Mouse (Mus musculus): Measurements from ENCODE around the gene Gtf2e1. TPM values are rescaled to one million over a fixed set of nuclear protein-coding genes. Genes with fewer than 3 reads are reported as not detected.

Gene Gtf2e1
- total and polyA plus RNA-seq, 2 experiments from 2014 or later = 20.3 to 24.1 TPM

DNA sequence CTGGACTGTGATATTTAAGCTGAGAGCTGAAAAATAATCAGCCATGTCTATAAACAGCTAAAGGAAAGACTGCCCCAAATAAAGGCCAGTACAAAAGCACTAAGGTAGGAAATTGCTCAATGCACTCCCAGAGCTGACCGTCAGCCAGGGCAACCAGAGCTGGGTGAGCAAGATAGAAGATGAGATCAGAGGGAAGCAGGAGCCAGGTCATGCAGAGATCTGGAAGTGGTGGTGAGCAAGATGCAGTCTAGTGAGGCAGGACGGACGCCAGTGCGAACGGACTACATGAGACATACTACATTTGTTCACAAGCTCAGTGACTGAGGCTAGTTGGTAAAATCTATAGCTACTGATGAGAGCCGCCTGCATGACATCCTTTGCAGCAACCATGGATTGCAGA, 75.6 kb downstream of the Gtf2e1 start:
- WGBS = 91% methylated on average over 6 of the region's 6 CpGs
- Histone ChIP-seq H3K4me1 (ENCODE audit: insufficient read depth, low read length) (no peaks in the 10 kb centered on the region), H3K9me3 (ENCODE audit: low read length) (no peaks in the 10 kb centered on the region), H3K4me2 (ENCODE audit: low read depth, low read length, poor library complexity, severe bottlenecking) (no peak overlapping the region), H3K4me3 (ENCODE audit: low read depth, low read length) (no peak overlapping the region), H3K27me3 (ENCODE audit: insufficient read depth, low read length) (no peaks in the 10 kb centered on the region), H3K27ac (ENCODE audit: low read depth, low read length) (no peak overlapping the region), H3K36me3 (ENCODE audit: insufficient read depth, low read length) (no peaks in the 10 kb centered on the region), H3K9ac (replicated peaks; ENCODE audit: low read length, poor library complexity, severe bottlenecking) (no peak overlapping the region)
- DNase-seq (ENCODE audit: low spot score) (no peak), ATAC-seq (ENCODE audit: low FRiP score) (no peak)
- TF ChIP-seq CTCF (IDR thresholded peaks at IDR 0.05) = no peak

DNA sequence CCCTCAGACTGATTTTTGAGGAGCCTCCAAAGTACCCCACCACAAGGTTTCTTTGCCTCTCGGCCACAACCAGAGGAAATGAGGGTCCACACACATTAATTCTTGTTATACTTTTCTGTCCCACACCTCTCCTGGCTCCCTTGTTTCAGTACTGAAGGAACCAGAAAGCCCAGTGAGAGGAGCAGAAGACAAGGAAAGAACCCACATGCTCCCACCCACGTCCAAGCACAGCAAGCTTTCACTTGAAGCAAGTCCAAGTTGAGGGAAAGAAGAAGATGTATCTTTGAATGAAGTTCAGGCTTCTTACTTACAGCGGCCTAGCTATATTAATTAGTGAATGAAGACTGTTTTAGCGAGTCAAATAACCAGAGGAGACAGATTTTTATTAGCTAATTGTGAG, 76.7 kb downstream of the Gtf2e1 start:
- no peak overlapping the region for H3K27ac ChIP-seq (ENCODE audit: low read depth, low read length)
- H3K36me3 ChIP-seq (ENCODE audit: insufficient read depth, low read length) = no peaks in the 10 kb centered on the region
- H3K27me3 ChIP-seq (ENCODE audit: insufficient read depth, low read length) = no peaks in the 10 kb centered on the region
- H3K4me3 ChIP-seq (ENCODE audit: low read depth, low read length) = no peak overlapping the region
- H3K4me1 ChIP-seq (ENCODE audit: insufficient read depth, low read length) = no peaks in the 10 kb centered on the region
- no peak overlapping the region for H3K4me2 ChIP-seq (ENCODE audit: low read depth, low read length, poor library complexity, severe bottlenecking)
- 85% methylated on average over 4 of the region's 4 CpGs for WGBS
- H3K9ac ChIP-seq (replicated peaks; ENCODE audit: low read length, poor library complexity, severe bottlenecking) = no peak overlapping the region
- TF ChIP-seq CTCF (IDR thresholded peaks at IDR 0.05) = no peak
- ATAC-seq (ENCODE audit: low FRiP score) (no peak), DNase-seq (ENCODE audit: low spot score) (no peak)
- H3K9me3 ChIP-seq (ENCODE audit: low read length) = no peaks in the 10 kb centered on the region

DNA sequence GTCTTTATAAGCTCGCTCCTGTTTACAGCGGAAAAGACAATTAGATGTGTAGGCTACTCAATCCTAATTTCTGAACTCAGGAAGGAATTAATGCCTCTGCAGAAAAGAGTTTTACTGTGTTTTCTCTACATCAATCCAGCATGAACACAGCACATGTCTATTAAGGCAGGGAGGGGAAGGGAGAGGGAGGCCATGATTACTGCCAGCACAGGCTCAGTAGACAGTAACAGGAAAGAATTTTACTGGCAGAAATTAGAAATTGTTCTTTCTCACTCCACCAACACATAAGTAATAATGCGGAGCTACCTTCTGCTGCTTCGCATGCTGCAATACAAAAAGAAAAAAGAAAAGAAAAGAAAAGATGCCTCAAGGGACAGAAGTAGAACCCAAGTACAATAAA, 78.0 kb downstream of the Gtf2e1 start:
- no peak for TF ChIP-seq CTCF (IDR thresholded peaks at IDR 0.05)

More for the DNA sequence above, 78.0 kb downstream of the Gtf2e1 start:
- Histone ChIP-seq H3K27ac (ENCODE audit: low read depth, low read length) (no peak overlapping the region), H3K9ac (replicated peaks; ENCODE audit: low read length, poor library complexity, severe bottlenecking) (no peak overlapping the region), H3K27me3 (ENCODE audit: insufficient read depth, low read length) (no peaks in the 10 kb centered on the region), H3K4me3 (ENCODE audit: low read depth, low read length) (no peak overlapping the region), H3K36me3 (ENCODE audit: insufficient read depth, low read length) (no peaks in the 10 kb centered on the region), H3K4me2 (ENCODE audit: low read depth, low read length, poor library complexity, severe bottlenecking) (no peak overlapping the region), H3K4me1 (ENCODE audit: insufficient read depth, low read length) (no peaks in the 10 kb centered on the region), H3K9me3 (ENCODE audit: low read length) (no peaks in the 10 kb centered on the region)
- DNase-seq (ENCODE audit: low spot score) (no peak), ATAC-seq (ENCODE audit: low FRiP score) (no peak)
- 90% methylated on average over 4 of the region's 4 CpGs for WGBS

Other genes with a start within 250 kb of the Gtf2e1 start
- 18.7 and 23.9 TPM in 2 replicates for gene Stxbp5l, start 154.8 kb downstream of the Gtf2e1 start, total RNA-seq (2014; rRNA removed)
- 10.8 and 13.5 TPM in 2 replicates for gene Stxbp5l, start 154.8 kb downstream of the Gtf2e1 start, polyA plus RNA-seq (2015; fragmentation: Nextera tagmentation; extraction: Ambion mirVana)
- 5.9 and 9.0 TPM in 2 replicates for gene Rabl3, start 96 bp upstream of the Gtf2e1 start, total RNA-seq (2014; rRNA removed)
- gene Rabl3, start 96 bp upstream of the Gtf2e1 start, polyA plus RNA-seq (2015; fragmentation: Nextera tagmentation; extraction: Ambion mirVana) = 11.6 and 13.8 TPM in 2 replicates
- gene Hgd, start 40.4 kb upstream of the Gtf2e1 start, total RNA-seq (2014; rRNA removed) = 0.27 TPM in 1 of 2 replicates, not detected in the other
- gene Hgd, start 40.4 kb upstream of the Gtf2e1 start, polyA plus RNA-seq (2015; fragmentation: Nextera tagmentation; extraction: Ambion mirVana) = 0.32 and 0.43 TPM in 2 replicates
- 32.3 and 39.6 TPM in 2 replicates for gene Ndufb4, start 114.7 kb upstream of the Gtf2e1 start, total RNA-seq (2014; rRNA removed)
- gene Ndufb4, start 114.7 kb upstream of the Gtf2e1 start, polyA plus RNA-seq (2015; fragmentation: Nextera tagmentation; extraction: Ambion mirVana) = 86.9 and 90.7 TPM in 2 replicates
- 51.6 and 72.1 TPM in 2 replicates for gene Fstl1, start 237.1 kb upstream of the Gtf2e1 start, total RNA-seq (2014; rRNA removed)
- 56.3 and 58.8 TPM in 2 replicates for gene Fstl1, start 237.1 kb upstream of the Gtf2e1 start, polyA plus RNA-seq (2015; fragmentation: Nextera tagmentation; extraction: Ambion mirVana)